Mouse (Mus musculus) lung, adult 2 months (tissue): ENCODE results near the gene Selenov.

ENCODE experiments used
- CTCF ChIP-seq: fragments of 200-500 bp; IDR thresholded peaks from 2 replicates; pipeline ENCODE4 v1.5.1; 2011; ENCODE audit warnings: mild to moderate bottlenecking, low read length, control low read depth; ENCODE audit not compliant: insufficient read depth
- POLR2A ChIP-seq: fragments of 200-500 bp; IDR thresholded peaks from 2 replicates; pipeline ENCODE4 v1.6.1; 2011; ENCODE audit warnings: low read depth, mild to moderate bottlenecking, control low read depth, low read length, borderline replicate concordance; ENCODE audit errors: extremely low read depth

GRCm38 (mm10) chr7:28290165-28290564 lies 821 bp downstream of the Selenov start:
- no peak for TF ChIP-seq CTCF
- no peak for TF ChIP-seq POLR2A
